25 mouse cellular contexts compared by ENCODE assay signal in the genomic region with DNA sequence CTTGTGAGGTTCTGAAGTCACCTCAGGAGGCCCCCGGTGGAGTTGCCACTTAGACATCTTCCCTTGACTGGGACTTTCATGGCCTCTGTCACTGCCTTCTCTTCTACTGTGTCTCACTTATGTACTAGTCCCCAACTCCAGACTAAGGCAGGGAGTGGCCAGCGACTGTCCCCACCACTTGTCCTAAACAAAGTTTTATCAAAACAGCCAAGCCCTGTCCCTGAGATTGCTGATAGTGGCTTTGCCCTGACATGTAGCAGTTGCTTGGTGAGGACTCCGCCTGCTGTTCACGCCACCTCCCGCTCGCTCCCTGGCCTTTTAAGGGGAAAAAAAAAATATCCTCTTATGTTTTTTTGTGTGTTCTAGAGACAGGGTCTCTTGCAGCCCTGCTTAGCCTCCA. TPM values are rescaled to one million over a fixed set of nuclear protein-coding genes. Genes with fewer than 3 reads are reported as not detected.
DNase-seq lines count a peak whose midpoint lies in the region; ATAC-seq lines count a peak whose summit lies in the region.
"Had no signal": no experiment of that assay in that cellular context is flagged by ENCODE, and none has a peak within 500 bp of the region (broad histone marks: within the 10 kb centered on the region; RNA-seq: fewer than 3 reads in every experiment).

No protein-coding gene starts in this region.

- peaks cover 2% of the 10 kb centered on the region; the same call in 1 of the 2 replicates for H3K4me1 ChIP-seq in liver, embryonic 11.5 days (replicated peaks; ENCODE audit: control insufficient read depth, insufficient read depth, low read length)
- H3K4me1 ChIP-seq in liver, embryonic 13.5 days (replicated peaks), result peaks cover 12% of the 10 kb centered on the region
- H3K4me1 ChIP-seq in limb, embryonic 10.5 days, result peaks cover 19% of the 10 kb centered on the region; the same call in 1 of the 2 replicates

- 52% methylated on average over 6 of the region's 6 CpGs for WGBS in liver, embryonic 11.5 days
- 47% methylated on average over 6 of the region's 6 CpGs for WGBS in liver, embryonic 13.5 days (ENCODE audit: insufficient replicate concordance)
- 84% methylated on average over 6 of the region's 6 CpGs for WGBS in limb, embryonic 10.5 days

- H3K4me2 ChIP-seq in liver, embryonic 11.5 days, result no peak overlapping the region
- H3K4me2 ChIP-seq in liver, embryonic 13.5 days, result no peak overlapping the region
- H3K4me2 ChIP-seq: embryonic facial prominence, embryonic 12.5 days; forebrain, embryonic 13.5 days; forebrain, embryonic 15.5 days had no signal

- DNase-seq in liver, embryonic 11.5 days (ENCODE audit: low spot score), result no peak
- DNase-seq in liver, result no peak
- DNase-seq in urinary bladder, postnatal 14 days (ENCODE audit: low spot score), result peak; percentile 42
- DNase-seq in urinary bladder, postnatal 10 days (ENCODE audit: low spot score), result no peak
- DNase-seq in liver, embryonic 13.5 days, result no peak
- DNase-seq in limb, embryonic 10.5 days (ENCODE audit: low spot score), result no peak
- DNase-seq: adrenal gland, adult 8-10 months; adrenal gland, postnatal 36 days; B cell, adult 2 months; cerebellum, adult 11-12 months; cerebellum, adult 2 months; cerebellum, adult 9-10 months; cerebellum, postnatal 10 days; cerebellum, postnatal 25 days had no signal

- no peaks in the 10 kb centered on the region for H3K27me3 ChIP-seq in liver, embryonic 11.5 days (replicated peaks; ENCODE audit: control insufficient read depth, insufficient read depth, low read length)
- no peaks in the 10 kb centered on the region for H3K27me3 ChIP-seq in liver, embryonic 13.5 days
- peaks cover 13% of the 10 kb centered on the region; the same call in 1 of the 2 replicates for H3K27me3 ChIP-seq in limb, embryonic 10.5 days (ENCODE audit: low read depth, poor library complexity, severe bottlenecking)
- H3K27me3 ChIP-seq: embryonic facial prominence, embryonic 12.5 days; forebrain, embryonic 15.5 days had no signal

- peak; percentile 67; the same call in 1 of the 2 replicates for ATAC-seq in liver, embryonic 11.5 days (replicated peaks; ENCODE audit: low FRiP score)
- peak; percentile 53; the same call in 1 of the 2 replicates for ATAC-seq in liver, embryonic 13.5 days (ENCODE audit: low read depth)
- ATAC-seq in granulocyte monocyte progenitor cell, adult 5-6 weeks (replicated peaks; ENCODE audit: poor library complexity, severe bottlenecking), result no peak
- ATAC-seq: activated CD4-positive, CD25-positive, alpha-beta regulatory T cell, adult 4 months; CD4-positive, CD25-positive, alpha-beta regulatory T cell, adult 4 months; forebrain, embryonic 13.5 days; forebrain, embryonic 15.5 days; Patski had no signal

- no peak overlapping the region for H3K4me3 ChIP-seq in liver, embryonic 11.5 days (ENCODE audit: low read depth, low read length)
- no peak overlapping the region for H3K4me3 ChIP-seq in liver, embryonic 13.5 days (replicated peaks)
- H3K4me3 ChIP-seq in limb, embryonic 10.5 days, result no peak overlapping the region
- H3K4me3 ChIP-seq: embryonic facial prominence, embryonic 10.5 days; embryonic facial prominence, embryonic 12.5 days; forebrain, embryonic 13.5 days; forebrain, embryonic 15.5 days had no signal

- no peak overlapping the region for H3K27ac ChIP-seq in liver, embryonic 11.5 days (ENCODE audit: low read depth, low read length)
- H3K27ac ChIP-seq in liver, embryonic 13.5 days, result no peak overlapping the region
- no peak overlapping the region for H3K27ac ChIP-seq in limb, embryonic 10.5 days
- H3K27ac ChIP-seq: embryonic facial prominence, embryonic 10.5 days; embryonic facial prominence, embryonic 12.5 days; forebrain, embryonic 13.5 days; forebrain, embryonic 15.5 days had no signal

- no peaks in the 10 kb centered on the region for H3K9me3 ChIP-seq in liver, embryonic 11.5 days (ENCODE audit: control insufficient read depth, low read length)
- no peaks in the 10 kb centered on the region for H3K9me3 ChIP-seq in liver, embryonic 13.5 days (replicated peaks)
- no peaks in the 10 kb centered on the region for H3K9me3 ChIP-seq in limb, embryonic 10.5 days (replicated peaks)
- H3K9me3 ChIP-seq: embryonic facial prominence, embryonic 10.5 days; embryonic facial prominence, embryonic 12.5 days; forebrain, embryonic 13.5 days; forebrain, embryonic 15.5 days had no signal

- H3K9ac ChIP-seq in liver, embryonic 11.5 days (ENCODE audit: low read depth, low read length), result no peak overlapping the region
- H3K9ac ChIP-seq in liver, embryonic 13.5 days, result no peak overlapping the region
- H3K9ac ChIP-seq: embryonic facial prominence, embryonic 12.5 days; forebrain, embryonic 13.5 days; forebrain, embryonic 15.5 days had no signal

- no peaks in the 10 kb centered on the region for H3K36me3 ChIP-seq in liver, embryonic 11.5 days (ENCODE audit: control insufficient read depth, insufficient read depth, low read length)
- H3K36me3 ChIP-seq in liver, embryonic 13.5 days, result no peaks in the 10 kb centered on the region
- H3K36me3 ChIP-seq in limb, embryonic 10.5 days, result no peaks in the 10 kb centered on the region
- H3K36me3 ChIP-seq: embryonic facial prominence, embryonic 10.5 days; embryonic facial prominence, embryonic 12.5 days; forebrain, embryonic 15.5 days had no signal

RNA-seq across cellular contexts. Expression of a gene that starts 35.9 kb away (rescaled TPM):
- polyA plus RNA-seq in liver, embryonic 11.5 days (2014; fragmentation: Nextera tagmentation; extraction: Ambion mirVana), result 0.30 and 0.33 TPM in 2 replicates
- not detected in 2 replicates for polyA plus RNA-seq in liver, embryonic 13.5 days (2015; fragmentation: Nextera tagmentation; extraction: Ambion mirVana)
- 11.5 and 25.1 TPM in 2 replicates for polyA plus RNA-seq in limb, embryonic 10.5 days (2016; fragmentation: Nextera tagmentation; extraction: Ambion mirVana)
- total RNA-seq in granulocyte monocyte progenitor cell, adult 5-6 weeks (2014; fragmentation: Nextera tagmentation), result not detected in 2 replicates
- not detected in 2 replicates for total RNA-seq in granulocyte monocyte progenitor cell, adult 5-6 weeks (2017)
- total RNA-seq: adrenal gland, adult 18-20 months; adrenal gland, adult 8-10 months; adrenal gland, postnatal 14 days; adrenal gland, postnatal 36 days; CH12.LX had no signal
- polyA plus RNA-seq: activated CD4-positive, CD25-positive, alpha-beta regulatory T cell, adult 4 months had no signal
